Mouse (Mus musculus): ENCODE results near the gene Prpf6. TPM values are rescaled to one million over a fixed set of nuclear protein-coding genes. Genes with fewer than 3 reads are reported as not detected.

Gene Prpf6
- polyA plus RNA-seq, 1 experiment, result 44.2 TPM

DNA sequence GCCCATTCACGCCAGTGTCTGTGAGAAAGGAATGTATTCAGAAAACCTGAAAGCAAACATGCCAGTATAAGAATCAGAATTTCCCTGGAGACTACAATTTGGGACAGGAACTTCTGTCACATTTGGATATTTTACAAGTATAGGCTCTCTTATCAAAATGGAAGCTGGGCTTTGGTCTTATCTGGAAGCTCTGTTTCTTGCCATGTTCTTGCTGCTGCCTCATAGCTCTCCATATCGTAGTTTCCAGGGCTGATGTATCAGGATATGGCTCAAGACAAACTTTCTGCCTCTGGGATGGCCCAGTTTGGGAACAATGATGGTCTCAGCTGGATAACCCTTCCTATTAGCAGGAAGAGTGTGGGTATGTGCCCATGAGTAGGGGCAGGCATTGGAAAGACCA, 15.1 kb upstream of the Prpf6 start:
- H3K27ac ChIP-seq (ENCODE audit: insufficient read depth, low read length), result no peak overlapping the region
- no peak overlapping the region for H3K4me3 ChIP-seq (replicated peaks; ENCODE audit: insufficient read depth, low read depth, low read length)
- no peaks in the 10 kb centered on the region for H3K27me3 ChIP-seq (ENCODE audit: control insufficient read depth, insufficient read depth, low read length)
- no peak for TF ChIP-seq POLR2A (IDR thresholded peaks at IDR 0.05; ENCODE audit: borderline replicate concordance, insufficient read depth, low read length)
- no peak for TF ChIP-seq CTCF (IDR thresholded peaks at IDR 0.05; ENCODE audit: borderline replicate concordance, insufficient read depth, low read depth, low read length)
- WGBS, result 95% methylated on average over 2 of the region's 2 CpGs
- peaks cover 49% of the 10 kb centered on the region for H3K4me1 ChIP-seq (ENCODE audit: control insufficient read depth, insufficient read depth, low read length)
- peak in 1 of 2 experiments; percentile 9 for DNase-seq

DNA sequence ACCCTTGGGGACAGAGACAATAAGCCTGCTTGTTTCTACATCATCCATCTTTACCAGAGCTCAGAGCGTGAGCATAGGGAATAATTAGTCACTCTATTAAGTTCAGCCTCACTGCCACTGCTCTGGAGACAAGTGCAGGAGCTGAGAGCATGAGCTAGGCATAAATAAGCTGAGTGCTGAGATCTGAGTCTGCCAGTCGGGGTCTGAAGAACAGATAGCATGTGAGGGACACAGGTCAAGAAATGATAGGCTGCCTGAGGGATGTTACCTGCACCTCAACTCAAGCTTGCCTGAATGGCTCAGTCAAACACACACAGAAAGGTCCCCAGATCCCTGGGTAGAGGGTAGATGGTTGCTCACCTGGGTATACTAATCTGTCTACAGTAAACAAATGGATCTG, 14.5 kb upstream of the Prpf6 start:
- no peaks in the 10 kb centered on the region for H3K27me3 ChIP-seq (ENCODE audit: control insufficient read depth, insufficient read depth, low read length)
- no peak for TF ChIP-seq POLR2A (IDR thresholded peaks at IDR 0.05; ENCODE audit: borderline replicate concordance, insufficient read depth, low read length)
- H3K4me1 ChIP-seq (ENCODE audit: control insufficient read depth, insufficient read depth, low read length), result peaks cover 44% of the 10 kb centered on the region
- 82% methylated on average over 2 of the region's 2 CpGs for WGBS
- no peak overlapping the region for H3K4me3 ChIP-seq (replicated peaks; ENCODE audit: insufficient read depth, low read depth, low read length)
- DNase-seq, result peak in 1 of 2 experiments; percentile 22
- H3K27ac ChIP-seq (ENCODE audit: insufficient read depth, low read length), result no peak overlapping the region

DNA sequence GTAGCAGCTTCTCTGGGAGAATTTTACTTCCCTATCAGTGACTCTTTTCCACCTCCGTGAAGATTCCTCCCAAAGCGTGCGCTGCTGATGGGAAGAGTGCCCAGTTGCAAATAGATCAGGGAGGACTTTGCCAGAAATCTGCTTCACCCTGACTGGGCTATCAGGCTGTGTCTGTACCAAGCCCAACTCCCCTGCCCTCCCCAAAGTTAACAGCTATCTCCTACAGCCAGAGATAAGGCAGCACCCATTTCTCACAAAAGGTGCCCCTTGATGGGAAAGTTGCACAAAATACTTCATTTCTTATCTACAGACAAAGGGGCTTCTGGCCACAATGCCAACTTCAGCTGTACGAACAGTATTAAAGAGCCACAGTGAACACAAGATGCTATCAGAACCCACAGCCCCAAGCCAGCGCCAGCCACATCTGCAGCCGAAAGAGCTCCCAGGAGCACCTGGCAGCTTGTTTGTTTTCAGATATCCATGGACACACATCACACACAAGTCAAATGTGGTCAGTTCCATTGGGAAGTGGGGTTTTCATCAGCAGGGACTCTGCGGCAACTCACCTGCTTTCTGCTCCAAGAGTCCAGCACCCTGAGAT, 13.6 kb upstream of the Prpf6 start:
- no peak for TF ChIP-seq POLR2A (IDR thresholded peaks at IDR 0.05; ENCODE audit: borderline replicate concordance, insufficient read depth, low read length)
- no peak for TF ChIP-seq CTCF (IDR thresholded peaks at IDR 0.05; ENCODE audit: borderline replicate concordance, insufficient read depth, low read depth, low read length)
- peak overlapping the region; percentile 13; the same call in 1 of the 2 replicates for H3K27ac ChIP-seq (ENCODE audit: insufficient read depth, low read length)
- peak; percentile 63 to 82 for DNase-seq
- WGBS, result 37% methylated on average over 7 of the region's 7 CpGs
- H3K27me3 ChIP-seq (ENCODE audit: control insufficient read depth, insufficient read depth, low read length), result no peaks in the 10 kb centered on the region
- H3K4me3 ChIP-seq (replicated peaks; ENCODE audit: insufficient read depth, low read depth, low read length), result no peak overlapping the region
- H3K4me1 ChIP-seq (ENCODE audit: control insufficient read depth, insufficient read depth, low read length), result peaks cover 34% of the 10 kb centered on the region

DNA sequence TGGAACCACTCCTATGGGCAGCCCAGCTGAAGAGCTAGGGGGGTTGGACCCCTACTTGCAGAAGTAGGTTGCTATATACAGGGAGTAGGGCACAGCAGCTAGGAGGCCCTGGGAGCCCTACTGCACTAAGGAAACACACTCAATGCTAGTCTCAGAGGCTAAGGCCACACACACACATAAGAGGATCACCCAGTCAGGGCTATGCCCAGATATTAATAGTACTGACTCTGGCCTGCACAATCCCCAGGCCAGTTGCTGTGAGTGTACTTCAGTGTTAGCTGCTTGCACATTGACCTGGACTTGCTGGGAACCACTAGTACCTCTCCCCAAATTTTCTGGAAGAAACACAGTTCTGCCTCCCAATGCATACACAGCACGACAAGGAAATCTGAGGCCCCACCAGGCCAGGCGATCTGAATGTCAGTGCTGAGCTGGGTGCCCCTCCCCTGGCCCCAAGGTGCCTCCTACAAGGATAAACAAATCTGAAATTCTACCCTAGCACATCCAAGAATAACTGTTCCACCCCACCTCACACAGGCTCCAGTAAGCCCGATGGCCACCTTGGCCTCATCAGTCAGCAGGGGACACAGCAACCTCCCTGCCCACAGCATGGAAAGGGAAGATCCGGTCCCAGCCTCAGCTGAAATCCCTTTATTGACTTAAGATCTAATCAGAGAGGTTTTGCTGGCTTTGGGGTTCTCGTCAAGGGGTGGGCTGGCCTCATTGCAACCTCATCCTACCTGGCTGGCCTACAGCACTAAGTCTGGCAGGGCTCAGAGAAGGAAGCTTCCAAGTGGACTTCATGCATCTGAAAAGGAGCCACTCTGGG, 12.7 kb upstream of the Prpf6 start:
- Histone ChIP-seq H3K4me3 (replicated peaks; ENCODE audit: insufficient read depth, low read depth, low read length) (no peak overlapping the region), H3K27me3 (ENCODE audit: control insufficient read depth, insufficient read depth, low read length) (no peaks in the 10 kb centered on the region), H3K4me1 (ENCODE audit: control insufficient read depth, insufficient read depth, low read length) (peaks cover 27% of the 10 kb centered on the region), H3K27ac (ENCODE audit: insufficient read depth, low read length) (no peak overlapping the region)
- DNase-seq, result peak in 1 of 2 experiments; percentile 18
- TF ChIP-seq POLR2A (IDR thresholded peaks at IDR 0.05; ENCODE audit: borderline replicate concordance, insufficient read depth, low read length) (no peak), CTCF (IDR thresholded peaks at IDR 0.05; ENCODE audit: borderline replicate concordance, insufficient read depth, low read depth, low read length) (no peak)
- WGBS, result 64% methylated on average over 5 of the region's 5 CpGs

DNA sequence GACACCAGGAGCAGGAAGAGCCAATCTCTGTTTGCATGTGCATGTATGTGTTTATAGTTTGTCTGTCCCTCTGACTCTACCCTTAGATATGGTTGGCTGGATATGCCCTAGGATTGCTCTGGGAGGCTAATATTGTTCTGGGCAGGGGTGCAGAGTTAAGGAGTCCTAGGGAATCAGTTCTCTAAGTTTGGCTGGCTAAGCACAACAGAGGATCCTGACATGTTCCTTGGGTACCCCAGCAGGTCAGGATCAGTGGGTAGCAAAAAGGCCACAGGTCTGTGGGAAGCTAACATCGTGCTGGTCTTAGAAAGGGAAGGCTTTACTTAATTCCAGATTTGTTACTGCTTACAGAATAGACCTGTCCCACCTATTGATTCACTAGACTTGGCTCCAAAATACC, 12.0 kb upstream of the Prpf6 start:
- no peak overlapping the region for H3K27ac ChIP-seq (ENCODE audit: insufficient read depth, low read length)
- no peak for TF ChIP-seq CTCF (IDR thresholded peaks at IDR 0.05; ENCODE audit: borderline replicate concordance, insufficient read depth, low read depth, low read length)
- TF ChIP-seq POLR2A (IDR thresholded peaks at IDR 0.05; ENCODE audit: borderline replicate concordance, insufficient read depth, low read length), result no peak
- no peaks in the 10 kb centered on the region for H3K27me3 ChIP-seq (ENCODE audit: control insufficient read depth, insufficient read depth, low read length)
- H3K4me1 ChIP-seq (ENCODE audit: control insufficient read depth, insufficient read depth, low read length), result peaks cover 23% of the 10 kb centered on the region
- 88% methylated on average over 1 of the region's 1 CpGs for WGBS
- H3K4me3 ChIP-seq (replicated peaks; ENCODE audit: insufficient read depth, low read depth, low read length), result no peak overlapping the region
- peak in 1 of 2 experiments; percentile 9 for DNase-seq

DNA sequence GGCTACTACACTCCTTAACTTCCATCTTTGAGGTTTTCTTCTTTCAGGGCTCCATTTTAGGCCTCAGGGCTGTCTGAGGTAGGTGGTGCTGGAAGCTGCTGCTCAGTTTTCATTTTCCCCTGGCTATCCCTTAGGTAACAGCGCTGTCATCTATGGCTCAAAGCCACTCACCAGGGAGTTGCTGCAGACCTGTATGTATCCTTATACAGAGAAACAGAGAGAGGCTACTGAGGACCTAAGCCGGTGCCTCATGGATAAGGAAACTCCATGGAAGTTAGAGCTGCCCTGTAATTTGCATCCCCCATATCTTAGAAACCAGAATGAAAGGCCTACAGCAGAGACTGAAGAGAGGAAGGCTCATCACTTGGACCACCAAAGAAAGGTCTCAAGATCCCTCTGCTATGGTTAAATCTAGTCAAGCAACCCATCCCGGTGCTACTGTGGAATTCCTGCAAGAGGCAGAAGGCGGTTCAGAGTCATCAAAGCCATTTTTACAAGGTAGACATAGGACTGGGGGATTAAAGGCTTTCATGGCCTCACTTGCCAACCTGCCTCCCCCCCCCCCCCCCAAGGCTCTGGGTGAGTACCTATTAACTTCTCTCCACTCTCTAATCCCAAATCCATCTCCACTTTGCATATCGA, 11.4 kb upstream of the Prpf6 start:
- Histone ChIP-seq H3K27me3 (ENCODE audit: control insufficient read depth, insufficient read depth, low read length) (no peaks in the 10 kb centered on the region), H3K27ac (ENCODE audit: insufficient read depth, low read length) (peak overlapping the region; percentile 0; the same call in 1 of the 2 replicates), H3K4me3 (replicated peaks; ENCODE audit: insufficient read depth, low read depth, low read length) (peak overlapping the region; percentile 62), H3K4me1 (ENCODE audit: control insufficient read depth, insufficient read depth, low read length) (peaks cover 23% of the 10 kb centered on the region)
- 85% methylated on average over 5 of the region's 5 CpGs for WGBS
- TF ChIP-seq CTCF (IDR thresholded peaks at IDR 0.05; ENCODE audit: borderline replicate concordance, insufficient read depth, low read depth, low read length) (no peak), POLR2A (IDR thresholded peaks at IDR 0.05; ENCODE audit: borderline replicate concordance, insufficient read depth, low read length) (no peak)
- DNase-seq, result peak in 1 of 2 experiments; percentile 16

DNA sequence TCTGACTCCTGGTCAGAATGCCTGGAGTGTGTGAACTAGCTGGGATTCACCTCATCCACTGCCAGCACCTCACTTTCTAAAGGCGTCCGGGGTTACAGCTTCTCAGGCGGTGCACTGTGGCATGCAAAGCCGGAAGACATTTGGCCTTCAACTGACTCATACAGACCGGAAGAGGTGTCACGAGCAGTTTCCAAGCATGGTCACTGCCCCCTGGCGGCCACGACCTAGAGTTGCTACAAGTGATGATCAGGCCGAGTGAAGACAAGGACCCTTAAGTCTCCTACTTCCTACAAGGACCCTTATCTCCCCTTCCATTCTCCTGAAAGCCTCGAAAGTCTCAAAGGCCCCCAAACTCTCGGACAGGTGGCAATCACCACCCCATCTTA, 10.7 kb upstream of the Prpf6 start:
- peak; percentile 84 to 86 for DNase-seq
- peak overlapping the region; percentile 48 for H3K27ac ChIP-seq (ENCODE audit: insufficient read depth, low read length)
- TF ChIP-seq CTCF (IDR thresholded peaks at IDR 0.05; ENCODE audit: borderline replicate concordance, insufficient read depth, low read depth, low read length), result peak; percentile 92
- TF ChIP-seq POLR2A (IDR thresholded peaks at IDR 0.05; ENCODE audit: borderline replicate concordance, insufficient read depth, low read length), result no peak
- peaks cover 23% of the 10 kb centered on the region for H3K4me1 ChIP-seq (ENCODE audit: control insufficient read depth, insufficient read depth, low read length)
- WGBS, result 1% methylated on average over 11 of the region's 11 CpGs
- H3K4me3 ChIP-seq (replicated peaks; ENCODE audit: insufficient read depth, low read depth, low read length), result peak overlapping the region; percentile 62
- no peaks in the 10 kb centered on the region for H3K27me3 ChIP-seq (ENCODE audit: control insufficient read depth, insufficient read depth, low read length)
